Mouse (Mus musculus) limb, embryonic 13.5 days (tissue): Measurements from ENCODE around the gene Plac8. TPM values are rescaled to one million over a fixed set of nuclear protein-coding genes. Genes with fewer than 3 reads are reported as not detected.

ENCODE experiments used
- ATAC-seq: fragments of 200-750 bp; cut with Nextera tagmentation; 2 replicates; pipeline ENCODE4 v1.8.0; 2017; ENCODE audit warnings: low read depth, moderate number of reproducible peaks, moderate TSS enrichment; ENCODE audit not compliant: low FRiP score
- H3K27ac ChIP-seq: fragments of 300-500 bp; sonication (generic); 2 replicates; pipeline ENCODE4 v1.5.1; 2015; ENCODE audit warnings: inconsistent platforms, mild to moderate bottlenecking, moderate library complexity
- H3K27me3 ChIP-seq: fragments of 300-500 bp; sonication (generic); 2 replicates; pipeline ENCODE4 v1.6.1; 2015; ENCODE audit warnings: mild to moderate bottlenecking, inconsistent platforms
- H3K36me3 ChIP-seq: fragments of 300-500 bp; sonication (generic); 2 replicates; pipeline ENCODE4 v1.6.1; 2015; ENCODE audit warnings: inconsistent platforms, mild to moderate bottlenecking, moderate library complexity
- H3K4me1 ChIP-seq: fragments of 300-500 bp; sonication (generic); 2 replicates; pipeline ENCODE4 v1.6.1; 2015; ENCODE audit warnings: inconsistent platforms
- H3K4me2 ChIP-seq: fragments of 300-500 bp; sonication (generic); replicated peaks from 2 replicates; pipeline ENCODE4 v1.6.1; 2015; ENCODE audit warnings: inconsistent platforms, mild to moderate bottlenecking, moderate library complexity
- H3K4me3 ChIP-seq: fragments of 300-500 bp; sonication (generic); 2 replicates; pipeline ENCODE4 v1.5.1; 2015; ENCODE audit warnings: moderate library complexity, mild to moderate bottlenecking, inconsistent platforms
- H3K9ac ChIP-seq: fragments of 300-500 bp; sonication (generic); 2 replicates; pipeline ENCODE4 v1.6.1; 2015; ENCODE audit warnings: mild to moderate bottlenecking, inconsistent platforms
- H3K9me3 ChIP-seq: fragments of 300-500 bp; sonication (generic); 2 replicates; pipeline ENCODE4 v1.6.1; 2016; ENCODE audit warnings: inconsistent platforms
- WGBS: fragments of 180-500 bp; shearing (Covaris S2); methylation state at CpG from one replicate; pipeline ENCODE4 v1.1.7; 2015; 5-methylcytosine and 5-hydroxymethylcytosine counted together
- polyA plus RNA-seq: library from polyadenylated mRNA; unstranded; fragments of >200 nt; fragmentation: Nextera tagmentation; extraction: Ambion mirVana; gene quantifications from 2 replicates; pipeline ENCODE4 v1.2.1, GENCODE M21; 2015

Plac8 gene
- polyA plus RNA-seq, 1 experiment from 2014 or later: 4.5 TPM

DNA sequence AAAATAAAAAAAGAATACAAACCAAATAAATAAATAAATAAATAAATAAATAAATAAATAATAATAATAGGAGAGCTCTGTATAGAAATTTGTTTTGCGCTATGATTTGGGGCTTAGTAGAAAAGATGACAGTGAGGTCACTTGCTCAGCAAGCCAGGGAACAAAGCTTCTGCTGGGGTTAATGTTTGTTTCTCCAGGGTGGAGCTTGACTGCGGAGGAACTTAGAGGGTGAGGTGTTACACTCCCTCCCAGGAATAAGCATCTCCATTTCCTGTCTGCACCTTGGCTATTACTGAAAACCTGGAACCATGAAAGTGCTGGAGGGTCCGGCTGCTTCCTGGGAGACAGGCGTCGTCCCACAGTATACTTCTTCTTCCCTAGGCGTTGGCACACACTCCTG lies 24.0 kb upstream of the Plac8 start:
- Histone ChIP-seq H3K27me3 (no peaks in the 10 kb centered on the region), H3K4me1 (no peaks in the 10 kb centered on the region), H3K36me3 (no peaks in the 10 kb centered on the region), H3K9me3 (0 out of 2 replicates have a peak, but pooled peaks cover 10% of the 10 kb centered on the region), H3K27ac (no peak overlapping the region), H3K4me3 (no peak overlapping the region), H3K4me2 (no peak overlapping the region), H3K9ac (no peak overlapping the region)
- ATAC-seq: no peak
- WGBS: 82% methylated on average over 6 of the region's 6 CpGs

GRCm38 (mm10) chr5:100594803-100595467 lies 22.9 kb upstream of the Plac8 start:
- H3K27ac ChIP-seq: no peak overlapping the region
- no peak overlapping the region for H3K4me3 ChIP-seq
- 0 out of 2 replicates have a peak, but pooled peaks cover 10% of the 10 kb centered on the region for H3K9me3 ChIP-seq
- no peaks in the 10 kb centered on the region for H3K4me1 ChIP-seq
- H3K36me3 ChIP-seq: no peaks in the 10 kb centered on the region
- no peak overlapping the region for H3K4me2 ChIP-seq
- no peak for ATAC-seq
- 88% methylated on average over 13 of the region's 13 CpGs for WGBS
- no peak overlapping the region for H3K9ac ChIP-seq
- no peaks in the 10 kb centered on the region for H3K27me3 ChIP-seq

DNA sequence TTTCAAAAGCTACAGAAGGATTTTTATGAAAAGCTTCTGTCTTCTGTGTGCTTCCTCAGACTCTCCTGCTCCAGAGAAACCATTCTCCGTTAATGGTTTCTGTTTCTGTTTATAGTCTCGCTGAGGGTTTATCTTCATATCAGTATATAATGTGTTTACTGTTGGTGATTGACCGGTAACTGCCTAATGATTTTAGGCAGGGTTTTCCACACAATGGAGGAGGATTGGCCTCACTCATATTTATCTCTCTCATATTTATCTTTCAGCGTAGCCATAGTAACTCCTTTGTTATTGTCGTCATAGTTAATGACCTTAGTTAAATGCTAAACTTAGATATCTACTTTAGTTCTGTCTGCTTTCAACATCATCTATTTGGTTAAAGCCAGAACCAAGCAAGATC lies 18.5 kb upstream of the Plac8 start:
- H3K4me1 ChIP-seq: no peaks in the 10 kb centered on the region
- H3K36me3 ChIP-seq: no peaks in the 10 kb centered on the region
- ATAC-seq: no peak
- no peaks in the 10 kb centered on the region for H3K27me3 ChIP-seq
- H3K9ac ChIP-seq: no peak overlapping the region
- H3K4me2 ChIP-seq: no peak overlapping the region
- H3K27ac ChIP-seq: no peak overlapping the region
- H3K4me3 ChIP-seq: no peak overlapping the region
- WGBS: 85% methylated on average over 5 of the region's 5 CpGs
- H3K9me3 ChIP-seq: 0 out of 2 replicates have a peak, but pooled peaks cover 10% of the 10 kb centered on the region

GRCm38 (mm10) chr5:100587626-100588025 lies 15.6 kb upstream of the Plac8 start:
- Histone ChIP-seq H3K27me3 (no peaks in the 10 kb centered on the region), H3K4me2 (no peak overlapping the region), H3K27ac (no peak overlapping the region), H3K4me1 (no peaks in the 10 kb centered on the region), H3K36me3 (no peaks in the 10 kb centered on the region), H3K9ac (no peak overlapping the region), H3K4me3 (no peak overlapping the region), H3K9me3 (no peaks in the 10 kb centered on the region)
- WGBS: 52% methylated on average over 2 of the region's 2 CpGs
- no peak for ATAC-seq

GRCm38 (mm10) chr5:100587136-100587535 lies 15.1 kb upstream of the Plac8 start:
- 94% methylated on average over 7 of the region's 7 CpGs for WGBS
- Histone ChIP-seq H3K9ac (no peak overlapping the region), H3K9me3 (no peaks in the 10 kb centered on the region), H3K4me3 (no peak overlapping the region), H3K27me3 (no peaks in the 10 kb centered on the region), H3K4me1 (no peaks in the 10 kb centered on the region), H3K4me2 (no peak overlapping the region), H3K27ac (no peak overlapping the region), H3K36me3 (no peaks in the 10 kb centered on the region)
- no peak for ATAC-seq

GRCm38 (mm10) chr5:100585657-100586056 lies 13.6 kb upstream of the Plac8 start:
- ATAC-seq: no peak
- Histone ChIP-seq H3K4me2 (no peak overlapping the region), H3K9me3 (no peaks in the 10 kb centered on the region), H3K4me3 (no peak overlapping the region), H3K4me1 (no peaks in the 10 kb centered on the region), H3K9ac (no peak overlapping the region), H3K27me3 (no peaks in the 10 kb centered on the region), H3K27ac (no peak overlapping the region), H3K36me3 (no peaks in the 10 kb centered on the region)
- WGBS: 85% methylated on average over 3 of the region's 3 CpGs

DNA sequence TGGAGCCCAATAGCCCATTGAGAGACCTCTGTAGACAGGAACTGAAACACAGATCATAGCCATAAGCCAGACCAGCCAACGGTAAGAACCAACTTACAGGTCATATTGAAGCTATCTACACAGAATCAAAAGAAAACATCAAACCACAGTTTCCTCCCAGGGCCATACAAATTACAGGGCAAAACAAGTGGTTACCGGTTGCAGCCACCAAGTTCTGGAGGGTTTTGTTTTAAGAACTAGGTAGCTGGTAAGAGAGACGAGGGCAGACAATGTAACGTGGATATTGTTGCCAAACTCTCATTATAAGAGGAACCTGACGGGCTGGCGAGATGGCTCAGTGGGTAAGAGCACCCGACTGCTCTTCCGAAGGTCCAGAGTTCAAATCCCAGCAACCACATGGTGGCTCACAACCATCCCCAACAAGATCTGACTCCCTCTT lies 13.2 kb upstream of the Plac8 start:
- ATAC-seq: no peak
- Histone ChIP-seq H3K27me3 (no peaks in the 10 kb centered on the region), H3K4me2 (no peak overlapping the region), H3K4me1 (no peaks in the 10 kb centered on the region), H3K9ac (no peak overlapping the region), H3K27ac (no peak overlapping the region), H3K36me3 (no peaks in the 10 kb centered on the region), H3K9me3 (no peaks in the 10 kb centered on the region), H3K4me3 (no peak overlapping the region)
- 89% methylated on average over 8 of the region's 8 CpGs for WGBS

- H3K9me3 ChIP-seq: no peaks in the 10 kb centered on the region
- no peaks in the 10 kb centered on the region for H3K4me1 ChIP-seq
- no peaks in the 10 kb centered on the region for H3K27me3 ChIP-seq
- no peak overlapping the region for H3K4me2 ChIP-seq
- no peak overlapping the region for H3K9ac ChIP-seq
- WGBS: 89% methylated on average over 7 of the region's 7 CpGs
- no peak overlapping the region for H3K4me3 ChIP-seq
- no peaks in the 10 kb centered on the region for H3K36me3 ChIP-seq
- no peak for ATAC-seq
- H3K27ac ChIP-seq: no peak overlapping the region
These were observed 11.0 kb upstream of the Plac8 start for GRCm38 (mm10) chr5:100583066-100583465.

GRCm38 (mm10) chr5:100582435-100582826 lies 10.4 kb upstream of the Plac8 start:
- no peaks in the 10 kb centered on the region for H3K36me3 ChIP-seq
- no peak for ATAC-seq
- WGBS: 89% methylated on average over 5 of the region's 5 CpGs
- no peaks in the 10 kb centered on the region for H3K27me3 ChIP-seq
- no peak overlapping the region for H3K4me2 ChIP-seq
- no peaks in the 10 kb centered on the region for H3K9me3 ChIP-seq
- H3K9ac ChIP-seq: no peak overlapping the region
- no peak overlapping the region for H3K27ac ChIP-seq
- H3K4me1 ChIP-seq: no peaks in the 10 kb centered on the region
- H3K4me3 ChIP-seq: no peak overlapping the region

- Histone ChIP-seq H3K4me1 (no peaks in the 10 kb centered on the region), H3K9me3 (no peaks in the 10 kb centered on the region), H3K4me3 (no peak overlapping the region), H3K27ac (no peak overlapping the region), H3K27me3 (no peaks in the 10 kb centered on the region), H3K9ac (no peak overlapping the region), H3K4me2 (no peak overlapping the region), H3K36me3 (no peaks in the 10 kb centered on the region)
- WGBS: 76% methylated on average over 11 of the region's 11 CpGs
- no peak for ATAC-seq
These were observed 9.8 kb upstream of the Plac8 start for GRCm38 (mm10) chr5:100581622-100582434.

DNA sequence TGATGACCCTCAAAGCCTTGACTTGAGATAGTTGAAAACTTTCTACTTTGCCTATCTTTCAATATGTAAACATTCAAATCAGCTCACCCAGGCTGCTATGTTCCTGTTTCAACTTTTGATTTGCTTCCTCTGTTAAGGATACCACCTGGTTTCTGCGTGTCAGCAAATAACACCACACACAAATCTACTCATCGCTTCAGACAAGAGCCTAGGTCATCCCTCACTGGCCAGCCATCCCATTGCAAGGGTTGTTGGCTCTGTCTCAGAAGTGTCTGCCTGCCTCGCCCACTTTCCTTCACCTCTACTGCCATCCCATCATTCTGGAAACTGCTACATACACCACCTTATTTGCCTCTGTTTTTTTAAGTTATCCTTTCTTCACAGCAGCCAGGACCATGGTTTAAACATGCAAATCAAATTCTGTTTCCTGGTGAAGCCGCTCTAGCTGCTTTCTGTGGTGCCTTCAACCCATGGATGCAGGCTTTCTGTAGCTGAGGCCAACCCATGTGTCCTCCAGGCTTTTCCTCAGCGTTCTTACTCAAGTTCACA lies 6.9 kb upstream of the Plac8 start:
- Histone ChIP-seq H3K4me1 (no peaks in the 10 kb centered on the region), H3K36me3 (no peaks in the 10 kb centered on the region), H3K27me3 (no peaks in the 10 kb centered on the region), H3K9ac (no peak overlapping the region), H3K4me2 (no peak overlapping the region), H3K4me3 (no peak overlapping the region), H3K9me3 (no peaks in the 10 kb centered on the region), H3K27ac (no peak overlapping the region)
- no peak for ATAC-seq
- WGBS: 83% methylated on average over 5 of the region's 5 CpGs

- 43% methylated on average over 1 of the region's 1 CpGs for WGBS
- ATAC-seq: no peak
- no peak overlapping the region for H3K27ac ChIP-seq
- no peak overlapping the region for H3K9ac ChIP-seq
- no peak overlapping the region for H3K4me2 ChIP-seq
- no peaks in the 10 kb centered on the region for H3K9me3 ChIP-seq
- H3K27me3 ChIP-seq: peaks cover 4% of the 10 kb centered on the region; the same call in 1 of the 2 replicates
- H3K4me3 ChIP-seq: no peak overlapping the region
- H3K36me3 ChIP-seq: no peaks in the 10 kb centered on the region
- no peaks in the 10 kb centered on the region for H3K4me1 ChIP-seq
These were observed 2.7 kb upstream of the Plac8 start for GRCm38 (mm10) chr5:100574771-100575170.
